Mouse (Mus musculus) limb, embryonic 14.5 days (tissue): ENCODE measurements around the gene Gm11639. TPM values are rescaled to one million over a fixed set of nuclear protein-coding genes. Genes with fewer than 3 reads are reported as not detected.

Source experiments
- ATAC-seq: fragments of 200-750 bp; cut with Nextera tagmentation; 2 replicates; pipeline ENCODE4 v1.8.0; 2017; ENCODE audit warnings: low read depth, moderate number of reproducible peaks, moderate TSS enrichment; ENCODE audit not compliant: low FRiP score
- DNase-seq: peaks from one replicate; pipeline ENCODE4 v3.0.0-alpha.2; 2015; ENCODE audit warnings: low spot score
- H3K27ac ChIP-seq: fragments of 300-500 bp; sonication (generic); replicated peaks from 2 replicates; pipeline ENCODE4 v1.5.1; 2014; ENCODE audit warnings: low read depth, mild to moderate bottlenecking, low read length, moderate library complexity, mixed read lengths
- H3K27me3 ChIP-seq: fragments of 300-500 bp; sonication (generic); 2 replicates; pipeline ENCODE4 v1.6.1; 2014; ENCODE audit warnings: low read length, mixed read lengths; ENCODE audit not compliant: control insufficient read depth, insufficient read depth
- H3K36me3 ChIP-seq: fragments of 300-500 bp; sonication (generic); 2 replicates; pipeline ENCODE4 v1.6.1; 2014; ENCODE audit warnings: mild to moderate bottlenecking, low read length, moderate library complexity, mixed read lengths; ENCODE audit not compliant: control insufficient read depth, insufficient read depth
- H3K4me1 ChIP-seq: fragments of 300-500 bp; sonication (generic); 2 replicates; pipeline ENCODE4 v1.6.1; 2014; ENCODE audit warnings: antibody characterized with exemption, low read length, mixed read lengths; ENCODE audit not compliant: control insufficient read depth, insufficient read depth
- H3K4me2 ChIP-seq: fragments of 300-500 bp; sonication (generic); replicated peaks from 2 replicates; pipeline ENCODE4 v1.6.1; 2014; ENCODE audit warnings: low read depth, mild to moderate bottlenecking, low read length, moderate library complexity; ENCODE audit not compliant: severe bottlenecking
- H3K4me3 ChIP-seq: fragments of 300-500 bp; sonication (generic); replicated peaks from 2 replicates; pipeline ENCODE4 v1.5.1; 2014; ENCODE audit warnings: low read length
- H3K9ac ChIP-seq: fragments of 300-500 bp; sonication (generic); 2 replicates; pipeline ENCODE4 v1.6.1; 2014; ENCODE audit warnings: mild to moderate bottlenecking, low read depth, low read length, moderate library complexity; ENCODE audit not compliant: severe bottlenecking
- H3K9me3 ChIP-seq: fragments of 300-500 bp; sonication (generic); 2 replicates; pipeline ENCODE4 v1.6.1; 2016; ENCODE audit warnings: low read length; ENCODE audit not compliant: control insufficient read depth
- POLR2A ChIP-seq: fragments of 200-500 bp; IDR thresholded peaks from 2 replicates; pipeline ENCODE4 v1.8.0; 2012; ENCODE audit warnings: inconsistent platforms, mild to moderate bottlenecking, moderate library complexity, borderline replicate concordance; ENCODE audit not compliant: insufficient read depth, insufficient read length; ENCODE audit errors: extremely low read depth
- WGBS: fragments of 180-500 bp; shearing (Covaris S2); extraction: QIAGEN DNeasy Blood & Tissue Kit; methylation state at CpG from one replicate; pipeline ENCODE4 v1.1.7; 2014; 5-methylcytosine and 5-hydroxymethylcytosine counted together
- polyA plus RNA-seq, 2 experiments: library from polyadenylated mRNA; depleted of rRNA in 1 of 2; stranded (reverse) in 1 of 2; unstranded in 1 of 2; fragments of >200 nt; fragmentation: Nextera tagmentation in 1 of 2; extraction: Ambion mirVana in 1 of 2; gene quantifications; 2 replicates each; pipeline versions ENCODE4 v1.2.1 to v1.2.3; 2012 to 2014

The Gm11639 gene
- polyA plus RNA-seq, 2 experiments = under 0.01 to 0.01 TPM

DNA sequence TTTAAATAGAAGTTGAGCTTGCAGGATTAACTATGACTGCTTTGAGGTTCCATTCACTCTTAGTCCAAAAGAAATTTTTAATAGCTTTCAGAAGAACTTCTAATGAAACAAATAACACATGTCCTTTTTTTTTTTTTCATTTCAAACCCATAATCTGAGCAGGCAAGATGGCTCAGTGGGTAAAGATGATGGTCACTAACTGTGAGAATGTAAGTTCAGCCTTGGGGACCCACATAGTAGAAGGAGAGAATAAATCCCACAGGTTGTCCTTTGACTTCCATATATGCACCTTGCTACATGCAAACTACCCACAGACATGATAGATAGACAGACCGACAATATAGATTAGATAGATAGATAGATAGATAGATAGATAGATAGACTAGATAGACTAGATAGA is 282.4 kb downstream of the Gm11639 start:
- Histone ChIP-seq H3K9ac (no peak overlapping the region), H3K4me1 (no peaks in the 10 kb centered on the region), H3K4me3 (no peak overlapping the region), H3K27me3 (no peaks in the 10 kb centered on the region), H3K27ac (no peak overlapping the region), H3K36me3 (no peaks in the 10 kb centered on the region), H3K4me2 (no peak overlapping the region), H3K9me3 (no peaks in the 10 kb centered on the region)
- ATAC-seq = no peak
- 93% methylated on average over 1 of the region's 1 CpGs for WGBS
- TF ChIP-seq POLR2A = no peak
- no peak for DNase-seq

DNA sequence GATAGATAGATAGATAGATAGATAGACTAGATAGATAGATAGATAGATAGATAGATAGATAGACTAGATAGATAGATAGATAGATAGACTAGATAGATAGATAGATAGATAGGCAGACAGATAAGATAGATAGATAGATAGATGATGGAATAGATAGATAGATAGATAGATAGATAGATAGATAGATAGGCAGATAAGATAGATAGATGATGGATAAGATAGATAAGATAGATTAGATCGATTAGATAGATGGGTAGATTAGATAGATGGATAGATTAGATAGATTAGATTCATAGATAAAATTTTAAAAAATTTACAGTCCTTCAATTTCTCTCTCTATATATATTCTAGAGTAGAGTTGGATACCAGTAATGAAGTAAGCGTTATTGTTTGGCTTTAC is 282.9 kb downstream of the Gm11639 start:
- no peaks in the 10 kb centered on the region for H3K4me1 ChIP-seq
- no peak overlapping the region for H3K4me3 ChIP-seq
- DNase-seq (no peak), ATAC-seq (no peak)
- TF ChIP-seq POLR2A = no peak
- H3K27ac ChIP-seq = no peak overlapping the region
- H3K36me3 ChIP-seq = no peaks in the 10 kb centered on the region
- no peaks in the 10 kb centered on the region for H3K27me3 ChIP-seq
- H3K9ac ChIP-seq = no peak overlapping the region
- 95% methylated on average over 2 of the region's 2 CpGs for WGBS
- H3K9me3 ChIP-seq = no peaks in the 10 kb centered on the region
- no peak overlapping the region for H3K4me2 ChIP-seq

DNA sequence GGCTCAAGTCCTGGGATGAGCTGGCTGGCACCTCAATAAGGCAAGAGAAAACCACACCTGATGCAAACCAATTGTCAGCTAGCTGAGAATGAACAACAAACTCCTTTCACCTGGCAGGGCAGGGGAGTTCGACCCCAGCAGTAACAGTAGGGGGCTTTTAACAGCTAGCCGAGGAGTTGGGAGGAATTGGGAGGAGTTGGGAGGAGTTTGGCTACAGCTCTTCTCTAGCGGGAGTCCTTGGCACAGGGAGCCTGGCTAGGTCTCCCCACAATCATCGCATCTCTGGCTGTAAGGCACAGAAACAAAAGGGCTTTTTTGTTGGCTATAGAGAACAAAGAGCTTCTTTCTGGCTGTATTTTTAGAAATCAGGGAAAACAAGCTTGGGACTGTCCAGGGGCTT is 285.8 kb downstream of the Gm11639 start:
- Histone ChIP-seq H3K4me2 (no peak overlapping the region), H3K4me3 (no peak overlapping the region), H3K4me1 (no peaks in the 10 kb centered on the region), H3K9me3 (no peaks in the 10 kb centered on the region), H3K27ac (no peak overlapping the region), H3K36me3 (no peaks in the 10 kb centered on the region), H3K27me3 (no peaks in the 10 kb centered on the region), H3K9ac (no peak overlapping the region)
- 8% methylated on average over 4 of the region's 4 CpGs for WGBS
- ATAC-seq (no peak), DNase-seq (no peak)
- no peak for TF ChIP-seq POLR2A

DNA sequence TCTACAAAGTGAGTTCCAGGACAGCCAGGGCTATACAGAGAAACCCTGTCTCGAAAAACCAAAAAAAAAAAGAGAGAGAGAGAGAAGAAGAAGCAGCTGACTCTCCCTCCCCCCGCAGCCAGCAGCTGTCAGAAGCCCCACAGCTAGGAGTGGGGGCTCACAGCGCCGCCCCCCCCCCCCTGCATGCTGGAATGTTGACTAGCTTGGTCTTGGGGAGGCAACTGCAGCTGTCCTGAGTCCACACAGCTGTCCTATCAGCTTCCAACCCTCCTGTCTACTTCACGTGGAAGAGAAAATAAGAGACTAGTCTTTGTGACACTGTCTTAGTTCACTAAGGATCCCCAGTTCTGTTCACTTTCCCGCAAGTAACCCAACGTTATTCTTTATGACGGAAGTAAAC is 287.0 kb downstream of the Gm11639 start:
- H3K9me3 ChIP-seq = no peaks in the 10 kb centered on the region
- no peak overlapping the region for H3K4me2 ChIP-seq
- H3K9ac ChIP-seq = no peak overlapping the region
- DNase-seq (peak; percentile 6), ATAC-seq (peak; percentile 74)
- H3K27ac ChIP-seq = no peak overlapping the region
- H3K4me1 ChIP-seq = no peaks in the 10 kb centered on the region
- no peaks in the 10 kb centered on the region for H3K36me3 ChIP-seq
- WGBS = 75% methylated on average over 6 of the region's 8 CpGs
- TF ChIP-seq POLR2A = no peak
- no peaks in the 10 kb centered on the region for H3K27me3 ChIP-seq
- H3K4me3 ChIP-seq = no peak overlapping the region

DNA sequence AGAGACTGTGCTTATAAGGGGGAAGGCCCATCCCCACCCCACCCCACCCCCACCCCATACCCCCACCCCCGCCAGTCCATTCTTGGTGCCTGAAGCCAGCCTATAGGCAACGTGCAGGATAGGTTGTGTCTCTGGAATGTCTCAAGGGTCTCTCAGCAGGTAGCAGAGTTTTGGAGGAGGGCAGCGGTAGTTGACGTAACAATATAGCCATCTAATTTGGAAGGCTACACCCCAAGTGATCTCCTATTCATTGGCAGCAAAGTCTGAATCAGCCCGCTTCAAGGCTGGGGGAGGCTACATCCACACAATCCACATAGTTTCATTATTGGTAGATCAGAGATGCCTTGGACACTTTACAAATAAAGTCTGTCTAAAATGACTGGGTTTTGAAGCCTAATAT is 292.5 kb downstream of the Gm11639 start:
- H3K9ac ChIP-seq = no peak overlapping the region
- H3K27ac ChIP-seq = no peak overlapping the region
- DNase-seq (no peak), ATAC-seq (no peak)
- H3K27me3 ChIP-seq = no peaks in the 10 kb centered on the region
- no peaks in the 10 kb centered on the region for H3K36me3 ChIP-seq
- H3K4me1 ChIP-seq = no peaks in the 10 kb centered on the region
- H3K4me3 ChIP-seq = no peak overlapping the region
- no peaks in the 10 kb centered on the region for H3K9me3 ChIP-seq
- no peak overlapping the region for H3K4me2 ChIP-seq
- TF ChIP-seq POLR2A = no peak
- 72% methylated on average over 5 of the region's 5 CpGs for WGBS
